Mouse (Mus musculus) heart, adult 2 months (tissue): ENCODE measurements around the gene Cadm1.

Experiments used
- CTCF ChIP-seq: fragments of 200-600 bp; IDR thresholded peaks from 2 replicates; pipeline ENCODE4 v1.8.1; 2022; ENCODE audit warnings: antibody characterized with exemption, mild to moderate bottlenecking, moderate library complexity
- POLR2A ChIP-seq: fragments of 200-500 bp; IDR thresholded peaks from 2 replicates; pipeline ENCODE4 v1.6.1; 2011; ENCODE audit warnings: mild to moderate bottlenecking, low read depth, low read length, control low read depth; ENCODE audit not compliant: insufficient read depth

- TF ChIP-seq CTCF = no peak
- TF ChIP-seq POLR2A = no peak
Measured at GRCm38 (mm10) chr9:47906521-47906920, 376.5 kb downstream of the Cadm1 start.
